Mouse (Mus musculus): ENCODE data around the gene Gm20388. TPM values are rescaled to one million over a fixed set of nuclear protein-coding genes. Genes with fewer than 3 reads are reported as not detected.

Gm20388 gene
- total and polyA plus RNA-seq, 2 experiments from 2014 or later: 17.3 TPM; not detected in 1

DNA sequence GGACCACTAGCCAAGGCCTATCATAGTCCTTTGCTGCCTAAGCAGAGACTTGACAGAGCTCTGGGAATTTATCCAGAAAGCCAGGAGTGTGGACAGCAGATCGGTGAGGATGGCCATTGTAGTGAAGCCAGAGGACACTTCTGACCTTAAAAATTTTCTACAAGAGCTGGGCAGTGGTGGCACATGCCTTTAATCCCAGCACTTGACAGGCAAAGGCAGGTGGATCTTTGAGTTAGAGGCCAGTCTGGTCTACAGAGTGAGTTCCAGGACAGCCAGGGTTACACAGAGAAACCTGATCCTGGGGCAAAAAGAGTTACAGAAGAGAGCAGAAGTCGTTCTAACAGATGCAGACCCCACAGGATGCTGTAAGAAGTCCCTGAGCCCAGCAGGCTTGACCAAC lies 2405.8 kb downstream of the Gm20388 start:
- no peak for TF ChIP-seq EP300 (IDR thresholded peaks at IDR 0.05; ENCODE audit: low read depth)
- TF ChIP-seq CTCF (IDR thresholded peaks at IDR 0.05; ENCODE audit: low read depth): no peak
- no peaks in the 10 kb centered on the region for H3K9me3 ChIP-seq (replicated peaks; ENCODE audit: control insufficient read depth, low read length)
- H3K4me1 ChIP-seq (ENCODE audit: control insufficient read depth, insufficient read depth): peaks cover 34% of the 10 kb centered on the region
- H3K9ac ChIP-seq (replicated peaks; ENCODE audit: low read depth, low read length): no peak overlapping the region
- no peak for ATAC-seq (ENCODE audit: insufficient read depth, low read depth)
- H3K27me3 ChIP-seq (ENCODE audit: control insufficient read depth, insufficient read depth, low read length): no peaks in the 10 kb centered on the region
- H3K4me2 ChIP-seq (ENCODE audit: low read depth, low read length): no peak overlapping the region
- H3K36me3 ChIP-seq (replicated peaks; ENCODE audit: control insufficient read depth, insufficient read depth, low read length): peaks cover 15% of the 10 kb centered on the region
- no peak for DNase-seq (ENCODE audit: low spot score)
- 40% methylated on average over 2 of the region's 2 CpGs for WGBS
- no peak overlapping the region for H3K27ac ChIP-seq (ENCODE audit: low read depth)
- H3K4me3 ChIP-seq (ENCODE audit: low read depth, low read length): no peak overlapping the region

DNA sequence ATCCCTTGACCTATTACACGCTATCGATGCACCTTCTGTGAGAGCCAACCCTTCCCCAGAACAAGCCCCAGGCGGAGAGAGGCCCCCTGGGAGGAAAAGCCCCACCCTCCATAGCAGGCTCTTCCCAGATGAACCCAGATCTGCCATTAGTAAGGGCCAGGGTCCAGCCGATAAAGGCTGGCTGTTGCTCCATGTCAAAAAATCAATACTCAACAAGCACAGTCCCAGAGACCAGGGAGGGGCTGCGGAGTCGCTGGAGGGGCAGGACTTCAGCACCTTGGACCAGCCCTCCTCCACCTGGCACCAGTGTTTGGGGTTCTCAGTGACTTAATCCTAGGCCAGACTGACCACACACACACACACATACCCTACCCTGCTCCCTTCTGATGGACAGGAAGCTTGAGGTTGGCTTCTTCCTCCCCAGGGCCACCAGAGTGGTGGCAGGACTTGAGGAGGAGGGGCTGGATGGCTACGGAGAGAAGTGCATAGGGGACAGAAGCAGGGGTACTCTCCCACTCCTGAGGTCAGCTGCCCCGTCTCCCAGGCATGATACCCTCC lies 2407.4 kb downstream of the Gm20388 start:
- DNase-seq (ENCODE audit: low spot score) (no peak), ATAC-seq (ENCODE audit: insufficient read depth, low read depth) (no peak)
- Histone ChIP-seq H3K27ac (ENCODE audit: low read depth) (no peak overlapping the region), H3K4me3 (ENCODE audit: low read depth, low read length) (no peak overlapping the region), H3K9me3 (replicated peaks; ENCODE audit: control insufficient read depth, low read length) (no peaks in the 10 kb centered on the region), H3K36me3 (replicated peaks; ENCODE audit: control insufficient read depth, insufficient read depth, low read length) (peaks cover 15% of the 10 kb centered on the region), H3K27me3 (ENCODE audit: control insufficient read depth, insufficient read depth, low read length) (no peaks in the 10 kb centered on the region), H3K4me1 (ENCODE audit: control insufficient read depth, insufficient read depth) (peaks cover 46% of the 10 kb centered on the region), H3K4me2 (ENCODE audit: low read depth, low read length) (no peak overlapping the region), H3K9ac (replicated peaks; ENCODE audit: low read depth, low read length) (no peak overlapping the region)
- TF ChIP-seq EP300 (IDR thresholded peaks at IDR 0.05; ENCODE audit: low read depth): no peak
- no peak for TF ChIP-seq CTCF (IDR thresholded peaks at IDR 0.05; ENCODE audit: low read depth)
- 57% methylated on average over 8 of the region's 8 CpGs for WGBS

DNA sequence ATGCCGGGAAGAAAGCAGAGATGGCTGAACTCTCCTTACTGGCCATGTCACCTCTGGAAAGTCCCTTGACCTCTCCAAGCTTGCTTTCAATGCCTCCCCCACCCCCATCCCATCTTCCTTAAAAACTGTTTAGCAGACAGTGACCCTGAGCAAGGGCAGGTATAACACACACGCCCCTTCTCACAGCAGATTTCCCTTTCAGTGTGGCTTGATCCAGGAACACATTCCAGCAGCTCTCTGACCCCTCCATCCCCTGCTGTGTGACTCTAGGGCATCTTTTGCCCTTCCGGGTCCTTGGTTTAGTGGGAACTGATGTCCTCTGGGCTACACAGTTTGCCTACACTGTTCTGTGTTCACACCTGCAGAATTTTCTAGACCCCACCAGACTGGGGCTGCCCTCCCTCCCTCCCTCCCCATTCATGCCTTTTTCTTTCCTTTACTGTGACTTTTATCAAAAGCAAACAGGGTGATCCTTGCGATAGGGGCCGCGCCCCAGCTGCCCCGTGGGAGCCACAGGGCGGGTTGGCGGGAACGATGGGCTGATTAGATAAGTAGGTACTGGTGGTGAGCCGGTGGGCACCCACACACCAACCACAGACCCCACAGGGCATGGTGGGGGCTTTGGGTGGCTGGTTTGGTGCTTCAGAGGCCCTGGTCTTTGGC lies 2408.5 kb downstream of the Gm20388 start:
- H3K36me3 ChIP-seq (replicated peaks; ENCODE audit: control insufficient read depth, insufficient read depth, low read length): peaks cover 15% of the 10 kb centered on the region
- no peak for TF ChIP-seq CTCF (IDR thresholded peaks at IDR 0.05; ENCODE audit: low read depth)
- no peak for TF ChIP-seq EP300 (IDR thresholded peaks at IDR 0.05; ENCODE audit: low read depth)

DNA sequence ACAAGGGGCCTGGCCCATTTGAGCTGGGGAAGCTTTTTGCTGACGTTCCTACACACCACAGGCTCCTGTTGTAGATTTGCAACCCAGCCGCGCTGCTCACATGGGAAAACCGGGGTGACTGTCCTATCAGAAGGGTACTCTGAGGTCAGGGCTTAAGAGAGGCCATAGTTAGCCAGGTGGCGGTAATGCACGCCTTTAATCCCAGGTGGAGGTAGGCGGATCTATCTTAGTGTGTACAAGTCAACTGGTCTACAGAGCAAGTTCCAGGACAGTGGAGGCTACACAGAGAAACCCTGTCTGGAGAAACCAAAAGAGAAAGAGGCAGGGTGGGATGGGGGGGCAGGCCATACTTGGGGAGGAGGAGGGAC lies 2409.1 kb downstream of the Gm20388 start:
- WGBS: 82% methylated on average over 7 of the region's 7 CpGs
- ATAC-seq (ENCODE audit: insufficient read depth, low read depth) (no peak), DNase-seq (ENCODE audit: low spot score) (no peak)
- TF ChIP-seq EP300 (IDR thresholded peaks at IDR 0.05; ENCODE audit: low read depth): no peak
- TF ChIP-seq CTCF (IDR thresholded peaks at IDR 0.05; ENCODE audit: low read depth): no peak
- Histone ChIP-seq H3K4me2 (ENCODE audit: low read depth, low read length) (no peak overlapping the region), H3K36me3 (replicated peaks; ENCODE audit: control insufficient read depth, insufficient read depth, low read length) (peaks cover 12% of the 10 kb centered on the region), H3K4me3 (ENCODE audit: low read depth, low read length) (no peak overlapping the region), H3K9me3 (replicated peaks; ENCODE audit: control insufficient read depth, low read length) (no peaks in the 10 kb centered on the region), H3K27ac (ENCODE audit: low read depth) (no peak overlapping the region), H3K27me3 (ENCODE audit: control insufficient read depth, insufficient read depth, low read length) (no peaks in the 10 kb centered on the region), H3K9ac (replicated peaks; ENCODE audit: low read depth, low read length) (no peak overlapping the region), H3K4me1 (ENCODE audit: control insufficient read depth, insufficient read depth) (peaks cover 48% of the 10 kb centered on the region)

More for the DNA sequence above, 2408.5 kb downstream of the Gm20388 start:
- 67% methylated on average over 11 of the region's 11 CpGs for WGBS
- no peak overlapping the region for H3K9ac ChIP-seq (replicated peaks; ENCODE audit: low read depth, low read length)
- H3K4me3 ChIP-seq (ENCODE audit: low read depth, low read length): no peak overlapping the region
- no peak overlapping the region for H3K27ac ChIP-seq (ENCODE audit: low read depth)
- no peak overlapping the region for H3K4me2 ChIP-seq (ENCODE audit: low read depth, low read length)
- H3K4me1 ChIP-seq (ENCODE audit: control insufficient read depth, insufficient read depth): peaks cover 47% of the 10 kb centered on the region
- ATAC-seq (ENCODE audit: insufficient read depth, low read depth) (no peak), DNase-seq (ENCODE audit: low spot score) (no peak)
- H3K9me3 ChIP-seq (replicated peaks; ENCODE audit: control insufficient read depth, low read length): no peaks in the 10 kb centered on the region
- H3K27me3 ChIP-seq (ENCODE audit: control insufficient read depth, insufficient read depth, low read length): no peaks in the 10 kb centered on the region

DNA sequence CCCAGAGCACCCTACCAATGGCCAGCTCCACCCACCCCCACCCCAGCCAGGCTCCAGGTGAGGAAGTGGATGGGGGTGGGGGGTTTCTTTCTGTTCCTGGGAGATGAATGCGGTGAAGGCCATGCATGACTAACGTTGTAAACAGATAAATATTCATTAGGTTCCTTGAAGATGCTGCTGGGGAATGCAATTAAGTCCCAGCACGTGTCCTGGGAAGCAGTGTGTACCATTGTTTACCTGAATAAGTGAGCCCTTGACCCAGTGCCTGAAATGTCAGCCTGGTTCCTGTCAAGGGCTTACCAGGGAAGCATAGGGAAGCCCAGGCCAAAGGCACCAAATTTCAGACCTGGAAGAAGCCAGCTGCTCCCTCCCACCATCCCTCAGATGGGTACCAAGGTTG lies 2409.9 kb downstream of the Gm20388 start:
- DNase-seq (ENCODE audit: low spot score) (no peak), ATAC-seq (ENCODE audit: insufficient read depth, low read depth) (no peak)
- no peak overlapping the region for H3K9ac ChIP-seq (replicated peaks; ENCODE audit: low read depth, low read length)
- no peak overlapping the region for H3K4me3 ChIP-seq (ENCODE audit: low read depth, low read length)
- peaks cover 47% of the 10 kb centered on the region for H3K4me1 ChIP-seq (ENCODE audit: control insufficient read depth, insufficient read depth)
- 61% methylated on average over 3 of the region's 3 CpGs for WGBS
- peaks cover 12% of the 10 kb centered on the region for H3K36me3 ChIP-seq (replicated peaks; ENCODE audit: control insufficient read depth, insufficient read depth, low read length)
- no peaks in the 10 kb centered on the region for H3K27me3 ChIP-seq (ENCODE audit: control insufficient read depth, insufficient read depth, low read length)
- H3K27ac ChIP-seq (ENCODE audit: low read depth): no peak overlapping the region
- TF ChIP-seq EP300 (IDR thresholded peaks at IDR 0.05; ENCODE audit: low read depth): no peak
- H3K9me3 ChIP-seq (replicated peaks; ENCODE audit: control insufficient read depth, low read length): no peaks in the 10 kb centered on the region
- H3K4me2 ChIP-seq (ENCODE audit: low read depth, low read length): no peak overlapping the region
